Mouse (Mus musculus) right cerebral cortex, postnatal 36 days (tissue): ENCODE results near the gene Cdhr1.

ENCODE experiments used
- DNase-seq, 2 experiments: peaks; one replicate each; pipeline ENCODE4 v3.0.0; 2022; ENCODE audit warnings: low spot score in 2 of 2, mixed read lengths in 1 of 2

Gene Cdhr1

GRCm38 (mm10) chr14:37068516-37068915, 29.6 kb downstream of the Cdhr1 start:
- no peak for DNase-seq

- DNase-seq: no peak
Measured at GRCm38 (mm10) chr14:37067629-37068028, 30.5 kb downstream of the Cdhr1 start, which contains the start of gene Lrit2. Lrit2 (plus strand) TSS chr14:37067929.

GRCm38 (mm10) chr14:37066636-37067035, 31.5 kb downstream of the Cdhr1 start:
- DNase-seq: peak in 1 of 2 experiments; percentile 39

GRCm38 (mm10) chr14:37064849-37065248, 33.3 kb downstream of the Cdhr1 start:
- no peak for DNase-seq

- DNase-seq: no peak
Measured at GRCm38 (mm10) chr14:37048914-37049410, 49.2 kb downstream of the Cdhr1 start, which contains the start of gene Rgr. Rgr (minus strand) TSS chr14:37048964.

GRCm38 (mm10) chr14:37034432-37034831, 63.7 kb downstream of the Cdhr1 start:
- no peak for DNase-seq

- peak; percentile 58 to 74 for DNase-seq
Measured at GRCm38 (mm10) chr14:37033241-37033640, 64.9 kb downstream of the Cdhr1 start.

- no peak for DNase-seq
Measured at GRCm38 (mm10) chr14:37032481-37033104, 65.6 kb downstream of the Cdhr1 start.

- DNase-seq: no peak
Measured at GRCm38 (mm10) chr14:37028555-37028954, 69.6 kb downstream of the Cdhr1 start.

GRCm38 (mm10) chr14:37027951-37028350, 70.2 kb downstream of the Cdhr1 start:
- no peak for DNase-seq
